Mouse (Mus musculus) brain, embryonic 14.5 days (tissue): Measurements from ENCODE around the gene Rbm33.

Source experiments
- CTCF ChIP-seq: fragments of 200-500 bp; IDR thresholded peaks from 2 replicates; pipeline ENCODE4 v1.5.1; 2012; ENCODE audit warnings: inconsistent platforms, mild to moderate bottlenecking, moderate library complexity, borderline replicate concordance; ENCODE audit not compliant: insufficient read depth, insufficient read length; ENCODE audit errors: extremely low read depth
- POLR2A ChIP-seq: fragments of 200-500 bp; IDR thresholded peaks from 2 replicates; pipeline ENCODE4 v1.6.1; 2012; ENCODE audit warnings: mild to moderate bottlenecking, inconsistent platforms, borderline replicate concordance; ENCODE audit not compliant: poor library complexity, insufficient read depth, insufficient read length, severe bottlenecking; ENCODE audit errors: extremely low read depth

- TF ChIP-seq POLR2A = no peak
- no peak for TF ChIP-seq CTCF
Measured at GRCm38 (mm10) chr5:28462741-28463590, 146.0 kb downstream of the Rbm33 start.
